Mouse (Mus musculus): ENCODE measurements around the gene Xrra1. TPM values are rescaled to one million over a fixed set of nuclear protein-coding genes. Genes with fewer than 3 reads are reported as not detected.

Gene Xrra1
- polyA plus RNA-seq, 1 experiment from 2014 or later: 0.51 TPM

DNA sequence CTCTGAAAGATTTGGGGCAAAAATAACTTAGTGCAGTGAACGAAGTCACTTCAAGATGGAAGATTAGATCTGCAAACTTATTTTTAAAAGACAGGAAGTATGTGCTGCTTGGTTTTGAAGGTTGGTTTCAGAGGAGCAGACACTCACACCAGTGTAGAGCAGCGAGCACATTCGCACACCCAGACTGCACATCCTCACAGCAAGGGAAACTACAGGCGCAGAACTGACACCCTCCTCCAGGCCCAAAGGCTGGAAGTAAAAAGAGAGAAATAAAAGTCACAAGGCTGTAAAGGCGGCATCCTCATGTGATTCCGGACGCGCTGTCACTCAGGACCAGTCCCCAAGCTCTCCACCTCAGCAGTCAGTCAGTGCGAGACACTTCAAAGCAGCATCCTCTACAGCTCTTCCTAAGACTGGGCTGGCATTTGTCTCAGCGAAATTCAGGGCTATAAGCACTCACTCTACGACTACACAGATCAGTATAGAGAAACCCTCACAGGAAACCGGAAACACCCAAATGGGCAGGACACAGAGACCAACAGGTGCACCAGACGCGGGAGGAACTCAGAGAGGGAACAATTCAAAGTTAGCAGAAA, 2.6 kb upstream of the Xrra1 start:
- Histone ChIP-seq H3K4me3 (no peak overlapping the region), H3K9me3 (no peaks in the 10 kb centered on the region), H3K4me2 (0 out of 2 replicates have a peak overlapping the region, but pooled peaks have one; percentile 15), H3K4me1 (replicated peaks) (peaks cover 31% of the 10 kb centered on the region), H3K27ac (no peak overlapping the region), H3K9ac (peak overlapping the region; percentile 29; the same call in 1 of the 2 replicates), H3K36me3 (peaks cover 32% of the 10 kb centered on the region), H3K27me3 (no peaks in the 10 kb centered on the region)
- WGBS: 93% methylated on average over 14 of the region's 14 CpGs
- ATAC-seq (ENCODE audit: low FRiP score): no peak

GRCm38 (mm10) chr7:99858175-99858812, 622 bp upstream of the Xrra1 start:
- 2% methylated on average over 19 of the region's 19 CpGs for WGBS
- Histone ChIP-seq H3K9me3 (no peaks in the 10 kb centered on the region), H3K36me3 (peaks cover 24% of the 10 kb centered on the region), H3K27me3 (no peaks in the 10 kb centered on the region), H3K4me2 (peak overlapping the region; percentile 92), H3K4me1 (replicated peaks) (peaks cover 23% of the 10 kb centered on the region), H3K27ac (peak overlapping the region; percentile 91), H3K9ac (peak overlapping the region; percentile 89), H3K4me3 (peak overlapping the region; percentile 82)
- peak; percentile 76 for ATAC-seq (ENCODE audit: low FRiP score)

DNA sequence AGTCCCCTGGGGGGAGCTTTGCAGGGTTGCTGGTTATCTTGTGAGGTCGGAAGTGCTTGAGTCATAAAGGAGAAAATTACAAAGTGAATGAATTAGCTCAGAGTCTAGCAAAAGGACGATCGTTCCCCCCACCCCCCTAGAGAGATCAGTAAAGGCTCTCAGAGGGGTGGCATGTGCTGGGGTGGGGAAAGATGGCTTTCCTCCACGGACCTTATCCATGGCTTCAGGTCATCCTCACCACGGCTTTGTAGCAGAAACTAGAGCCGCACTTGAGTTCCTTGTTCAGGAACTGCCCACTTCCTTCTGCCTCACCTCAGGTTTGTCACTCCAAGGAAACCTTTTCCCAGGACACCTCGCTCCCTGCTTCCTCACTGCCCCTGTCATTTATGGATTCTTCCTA, 4.4 kb downstream of the Xrra1 start, which contains the start of gene Spcs2:
Spcs2 (minus strand) TSS at position 101 of the 400 bp plus-strand sequence.
- Histone ChIP-seq H3K4me1 (replicated peaks) (peaks cover 5% of the 10 kb centered on the region; the same call in 1 of the 2 replicates), H3K27ac (no peak within 1 kb of the TSS), H3K9ac (no peak within 1 kb of the TSS), H3K27me3 (no peaks in the 10 kb centered on the region), H3K4me3 (no peak within 1 kb of the TSS), H3K9me3 (no peaks in the 10 kb centered on the region), H3K36me3 (no peaks in the 10 kb centered on the region), H3K4me2 (no peak within 1 kb of the TSS)
- WGBS: 43% methylated on average over 7 of the region's 7 CpGs
- ATAC-seq (ENCODE audit: low FRiP score): no peak

GRCm38 (mm10) chr7:99864241-99865028, 5.5 kb downstream of the Xrra1 start:
- H3K4me3 ChIP-seq: no peak overlapping the region
- H3K4me2 ChIP-seq: no peak overlapping the region
- 50% methylated on average over 11 of the region's 11 CpGs for WGBS
- H3K9ac ChIP-seq: no peak overlapping the region
- H3K9me3 ChIP-seq: no peaks in the 10 kb centered on the region
- no peaks in the 10 kb centered on the region for H3K36me3 ChIP-seq
- no peaks in the 10 kb centered on the region for H3K27me3 ChIP-seq
- no peak for ATAC-seq (ENCODE audit: low FRiP score)
- no peak overlapping the region for H3K27ac ChIP-seq
- peaks cover 3% of the 10 kb centered on the region; the same call in 1 of the 2 replicates for H3K4me1 ChIP-seq (replicated peaks)

- Histone ChIP-seq H3K27ac (no peak overlapping the region), H3K4me3 (no peak overlapping the region), H3K4me2 (no peak overlapping the region), H3K9me3 (no peaks in the 10 kb centered on the region), H3K9ac (no peak overlapping the region), H3K27me3 (no peaks in the 10 kb centered on the region), H3K4me1 (replicated peaks) (peaks cover 3% of the 10 kb centered on the region; the same call in 1 of the 2 replicates), H3K36me3 (no peaks in the 10 kb centered on the region)
- ATAC-seq (ENCODE audit: low FRiP score): no peak
- WGBS: 54% methylated on average over 3 of the region's 3 CpGs
These were observed 6.3 kb downstream of the Xrra1 start for GRCm38 (mm10) chr7:99865219-99865618.

DNA sequence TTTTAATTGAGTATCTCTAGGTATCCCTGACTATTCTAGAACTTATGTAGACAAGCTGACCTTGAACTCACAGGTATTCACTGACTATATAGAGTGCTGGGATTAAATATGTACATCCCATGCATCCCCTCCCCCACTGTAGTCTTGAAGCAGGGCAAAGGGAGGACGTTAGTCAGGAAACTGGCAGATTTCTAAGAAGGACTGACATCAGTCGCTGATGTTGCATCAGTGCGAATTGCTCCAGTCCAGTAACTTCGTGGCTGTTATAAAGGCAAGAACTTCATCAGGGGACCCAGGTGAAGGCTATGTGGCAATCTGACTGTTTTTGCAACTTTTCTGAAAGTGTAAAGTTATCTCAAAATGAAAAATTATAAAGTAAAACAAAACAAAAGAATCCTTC, 10.4 kb downstream of the Xrra1 start:
- Histone ChIP-seq H3K9ac (no peak overlapping the region), H3K36me3 (no peaks in the 10 kb centered on the region), H3K4me2 (no peak overlapping the region), H3K27ac (no peak overlapping the region), H3K27me3 (no peaks in the 10 kb centered on the region), H3K9me3 (no peaks in the 10 kb centered on the region), H3K4me3 (no peak overlapping the region), H3K4me1 (replicated peaks) (peaks cover under 1% of the 10 kb centered on the region; the same call in 1 of the 2 replicates)
- ATAC-seq (ENCODE audit: low FRiP score): no peak
- 78% methylated on average over 4 of the region's 4 CpGs for WGBS

- H3K4me1 ChIP-seq (replicated peaks): peaks cover 5% of the 10 kb centered on the region
- H3K4me2 ChIP-seq: no peak overlapping the region
- H3K4me3 ChIP-seq: no peak overlapping the region
- no peak overlapping the region for H3K27ac ChIP-seq
- no peak for ATAC-seq (ENCODE audit: low FRiP score)
- H3K9me3 ChIP-seq: no peaks in the 10 kb centered on the region
- WGBS: 81% methylated on average over 6 of the region's 6 CpGs
- no peak overlapping the region for H3K9ac ChIP-seq
- H3K36me3 ChIP-seq: no peaks in the 10 kb centered on the region
- no peaks in the 10 kb centered on the region for H3K27me3 ChIP-seq
These were observed 15.0 kb downstream of the Xrra1 start for GRCm38 (mm10) chr7:99873965-99874364.

DNA sequence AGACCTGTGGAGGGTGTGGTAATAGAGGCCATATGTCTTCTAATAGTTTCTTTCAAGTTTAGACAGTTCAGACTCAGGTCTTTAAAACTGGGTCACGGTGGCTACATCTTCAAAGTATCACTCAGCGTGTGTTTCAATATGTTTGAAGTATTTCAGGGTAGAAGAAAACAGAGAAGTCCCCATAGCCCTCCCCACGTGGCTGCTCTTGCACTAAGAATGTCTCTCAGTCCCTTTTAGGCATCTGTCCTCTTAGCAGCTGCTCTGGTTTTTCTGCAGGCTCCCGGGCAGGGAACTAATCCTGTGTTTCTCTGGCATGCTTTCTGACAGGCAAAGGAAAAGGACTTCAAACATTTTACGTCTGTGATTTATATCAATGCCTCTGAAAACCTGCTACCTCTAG, 17.0 kb downstream of the Xrra1 start:
- Histone ChIP-seq H3K4me2 (no peak overlapping the region), H3K4me1 (replicated peaks) (peaks cover 5% of the 10 kb centered on the region), H3K36me3 (no peaks in the 10 kb centered on the region), H3K27ac (no peak overlapping the region), H3K9me3 (no peaks in the 10 kb centered on the region), H3K27me3 (no peaks in the 10 kb centered on the region), H3K4me3 (no peak overlapping the region), H3K9ac (no peak overlapping the region)
- no peak for ATAC-seq (ENCODE audit: low FRiP score)
- 59% methylated on average over 5 of the region's 5 CpGs for WGBS

GRCm38 (mm10) chr7:99876345-99876744, 17.4 kb downstream of the Xrra1 start:
- Histone ChIP-seq H3K9me3 (no peaks in the 10 kb centered on the region), H3K4me2 (no peak overlapping the region), H3K27me3 (no peaks in the 10 kb centered on the region), H3K27ac (no peak overlapping the region), H3K4me1 (replicated peaks) (peaks cover 5% of the 10 kb centered on the region), H3K9ac (no peak overlapping the region), H3K36me3 (no peaks in the 10 kb centered on the region), H3K4me3 (no peak overlapping the region)
- WGBS: 5% methylated on average over 3 of the region's 3 CpGs
- ATAC-seq (ENCODE audit: low FRiP score): peak; percentile 57

DNA sequence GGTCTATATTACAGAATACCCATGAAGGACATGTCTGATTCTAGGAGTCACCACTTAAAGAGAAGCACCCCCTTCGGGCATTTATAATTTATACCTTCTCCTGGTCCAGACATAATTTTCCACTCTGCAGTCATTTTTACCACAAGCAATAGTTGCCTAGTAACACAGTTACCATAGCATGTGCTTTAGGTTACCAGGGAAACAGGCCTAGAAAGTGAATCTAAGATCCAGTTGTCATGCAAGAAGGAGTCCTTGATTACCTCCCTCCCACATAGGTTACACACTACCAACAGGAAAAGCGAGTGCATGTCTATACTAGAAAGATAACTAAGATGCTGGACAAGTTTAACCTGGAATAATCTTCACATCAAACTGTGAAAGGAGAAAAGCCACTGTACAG, 19.3 kb downstream of the Xrra1 start:
- Histone ChIP-seq H3K27me3 (no peaks in the 10 kb centered on the region), H3K27ac (no peak overlapping the region)

GRCm38 (mm10) chr7:99887230-99887735, 28.4 kb downstream of the Xrra1 start:
- H3K4me2 ChIP-seq: no peak overlapping the region
- no peaks in the 10 kb centered on the region for H3K9me3 ChIP-seq
- H3K36me3 ChIP-seq: no peaks in the 10 kb centered on the region
- no peak overlapping the region for H3K9ac ChIP-seq
- no peak overlapping the region for H3K27ac ChIP-seq
- WGBS: 73% methylated on average over 2 of the region's 2 CpGs
- H3K27me3 ChIP-seq: no peaks in the 10 kb centered on the region
- no peak overlapping the region for H3K4me3 ChIP-seq
- H3K4me1 ChIP-seq (replicated peaks): peaks cover 12% of the 10 kb centered on the region
- ATAC-seq (ENCODE audit: low FRiP score): no peak

More for the DNA sequence above, 19.3 kb downstream of the Xrra1 start:
- no peak overlapping the region for H3K9ac ChIP-seq
- no peaks in the 10 kb centered on the region for H3K9me3 ChIP-seq
- H3K36me3 ChIP-seq: no peaks in the 10 kb centered on the region
- H3K4me2 ChIP-seq: no peak overlapping the region
- no peak for ATAC-seq (ENCODE audit: low FRiP score)
- peaks cover 5% of the 10 kb centered on the region for H3K4me1 ChIP-seq (replicated peaks)
- WGBS: 64% methylated on average over 2 of the region's 2 CpGs
- H3K4me3 ChIP-seq: no peak overlapping the region

DNA sequence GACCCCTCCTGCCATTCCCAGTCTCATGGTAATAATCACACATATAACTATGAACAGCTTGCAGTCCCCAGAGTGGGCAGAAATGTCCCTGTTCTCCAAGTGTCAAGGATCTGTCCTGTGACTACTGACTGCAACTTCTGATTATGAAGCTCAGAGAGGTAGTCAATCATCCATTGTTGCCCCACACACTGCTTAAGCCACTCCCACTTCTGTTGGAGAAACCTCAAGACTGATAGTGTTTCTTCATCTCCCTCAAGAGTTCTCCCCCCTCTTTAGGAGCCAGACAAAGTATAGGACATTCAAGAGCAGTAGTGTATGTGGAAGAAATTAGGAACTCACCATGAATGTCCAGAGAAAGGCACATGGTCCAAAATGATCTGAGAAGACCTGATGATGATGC, 28.8 kb downstream of the Xrra1 start:
- H3K9ac ChIP-seq: no peak overlapping the region
- ATAC-seq (ENCODE audit: low FRiP score): no peak

More for the DNA sequence above, 28.8 kb downstream of the Xrra1 start:
- peaks cover 12% of the 10 kb centered on the region for H3K4me1 ChIP-seq (replicated peaks)
- H3K27ac ChIP-seq: no peak overlapping the region
- no peaks in the 10 kb centered on the region for H3K9me3 ChIP-seq
- no peak overlapping the region for H3K4me2 ChIP-seq
- H3K4me3 ChIP-seq: no peak overlapping the region
- H3K27me3 ChIP-seq: no peaks in the 10 kb centered on the region
- no peaks in the 10 kb centered on the region for H3K36me3 ChIP-seq
